Mouse (Mus musculus): ENCODE measurements around the gene Ldhb. TPM values are rescaled to one million over a fixed set of nuclear protein-coding genes. Genes with fewer than 3 reads are reported as not detected.

Ldhb gene
- total RNA-seq, 2 experiments from 2014 or later: 1,648 to 1,721 TPM

DNA sequence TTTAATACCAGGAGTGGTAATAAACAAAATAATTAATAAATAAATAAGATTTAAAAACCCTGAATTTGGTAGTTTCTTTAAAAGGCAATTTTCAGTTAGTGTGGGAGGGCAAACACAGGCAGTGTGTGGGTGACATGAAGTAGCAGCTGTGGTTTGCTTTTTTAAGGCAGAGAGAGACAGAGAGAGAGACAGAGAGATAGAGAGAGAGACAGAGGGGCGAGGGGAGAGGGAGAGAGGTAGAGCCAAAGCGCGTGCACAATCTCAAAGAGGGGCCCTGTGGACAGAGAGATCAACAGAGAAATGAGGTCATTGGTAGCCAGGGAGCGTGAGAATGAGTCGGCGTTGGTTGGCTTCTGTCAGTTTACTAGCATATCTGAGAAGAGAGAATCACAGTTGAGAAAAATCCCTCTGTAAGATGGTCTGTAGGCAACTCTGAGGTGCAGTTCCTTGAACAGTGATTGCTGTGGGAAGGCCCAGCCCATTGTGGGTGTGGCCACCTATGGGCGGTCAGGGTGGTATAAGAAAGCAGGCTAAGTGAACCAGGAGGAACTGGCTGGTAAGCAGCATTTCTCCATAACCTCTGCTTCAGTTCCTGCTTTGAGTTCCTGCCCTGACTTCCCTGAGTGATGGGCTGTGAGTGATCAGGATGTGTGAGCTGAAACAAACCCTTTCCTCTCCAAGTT is 52.3 kb downstream of the Ldhb start:
- DNase-seq: no peak
- intact Hi-C loops (cut with DNase I): no loop called here

- DNase-seq: no peak
- intact Hi-C loops (cut with DNase I): no loop called here
Observed at GRCm38 (mm10) chr6:142453311-142453710, 54.4 kb downstream of the Ldhb start.

DNA sequence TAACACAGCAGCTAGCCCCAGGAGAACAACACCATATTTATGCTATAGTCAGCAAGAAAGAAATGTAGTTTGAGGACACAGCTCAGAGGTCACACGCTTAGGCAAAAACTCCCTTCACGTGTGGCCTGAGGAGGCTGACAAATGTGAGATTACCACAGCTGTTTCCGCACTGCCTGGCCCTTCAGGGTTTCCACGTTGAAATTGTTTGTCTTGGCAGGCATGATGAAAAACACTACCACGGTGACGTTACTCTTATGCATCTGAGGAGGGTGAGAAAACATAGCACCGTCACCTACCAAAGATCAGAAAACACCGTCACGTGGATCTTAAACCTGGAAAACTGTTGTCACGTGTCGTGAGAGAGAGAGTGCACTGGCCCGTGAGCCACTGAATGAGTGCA is 56.4 kb downstream of the Ldhb start:
- intact Hi-C loops (cut with DNase I): no loop called here
- peak in 1 of 2 experiments; percentile 12 for DNase-seq

Other genes with a start within 250 kb of the Ldhb start
- gene Iapp, start 209.5 kb downstream of the Ldhb start, total RNA-seq (2021): not detected
- not detected for gene Slco1a5, start 185.0 kb downstream of the Ldhb start, total RNA-seq (2021)
- 10 to 100 TPM in 1 of 2 experiments, 1 to 10 TPM in 1; 9.5 to 12.4 TPM for gene Pyroxd1, start 162.3 kb downstream of the Ldhb start, total RNA-seq (2021)
- 10 to 100 TPM; 10.7 to 13.0 TPM for gene Recql, start 120.9 kb downstream of the Ldhb start, total RNA-seq (2021)
- 10 to 100 TPM; 22.2 to 25.1 TPM for gene Golt1b, start 120.7 kb downstream of the Ldhb start, total RNA-seq (2021)
- gene Spx, start 94.5 kb downstream of the Ldhb start, total RNA-seq (2021): not detected
- gene Gys2, start 34.8 kb downstream of the Ldhb start, total RNA-seq (2021): under 1 TPM in 1 of 2 experiments, not detected in 1; 0.19 TPM
- gene Kcnj8, start 63.7 kb upstream of the Ldhb start, total RNA-seq (2021): 10 to 100 TPM; 40.4 to 46.7 TPM
- gene Abcc9, start 194.4 kb upstream of the Ldhb start, total RNA-seq (2021): 100 to 1,000 TPM; 220 to 258 TPM
- gene Cmas, start 248.7 kb upstream of the Ldhb start, total RNA-seq (2021): 10 to 100 TPM; 36.5 to 41.0 TPM

Data from heart, postnatal 10 days (tissue).